Mouse (Mus musculus) brain, embryonic 14.5 days (tissue): ENCODE measurements around the gene Ahdc1. TPM values are rescaled to one million over a fixed set of nuclear protein-coding genes. Genes with fewer than 3 reads are reported as not detected.

ENCODE experiments used
- DNase-seq: peaks from one replicate; pipeline ENCODE4 v3.0.0-alpha.2; 2011; ENCODE audit warnings: low read depth
- CTCF ChIP-seq: fragments of 200-500 bp; IDR thresholded peaks from 2 replicates; pipeline ENCODE4 v1.5.1; 2012; ENCODE audit warnings: inconsistent platforms, mild to moderate bottlenecking, moderate library complexity, borderline replicate concordance; ENCODE audit not compliant: insufficient read depth, insufficient read length; ENCODE audit errors: extremely low read depth
- POLR2A ChIP-seq: fragments of 200-500 bp; IDR thresholded peaks from 2 replicates; pipeline ENCODE4 v1.6.1; 2012; ENCODE audit warnings: mild to moderate bottlenecking, inconsistent platforms, borderline replicate concordance; ENCODE audit not compliant: poor library complexity, insufficient read depth, insufficient read length, severe bottlenecking; ENCODE audit errors: extremely low read depth
- polyA plus RNA-seq: library from polyadenylated mRNA; depleted of rRNA; stranded (reverse); fragments of >200 nt; gene quantifications from 2 replicates; pipeline ENCODE4 v1.2.3, GENCODE M21; 2012

Gene Ahdc1
- polyA plus RNA-seq, 1 experiment, result 43.2 TPM

- peak; percentile 79 for DNase-seq
- no peak for TF ChIP-seq CTCF
- TF ChIP-seq POLR2A, result no peak
Measured at GRCm38 (mm10) chr4:133023636-133024035, 12.6 kb downstream of the Ahdc1 start.

- no peak for TF ChIP-seq CTCF
- peak; percentile 49 for DNase-seq
Measured at GRCm38 (mm10) chr4:133024404-133024803, 13.3 kb downstream of the Ahdc1 start.

GRCm38 (mm10) chr4:133024969-133025685 lies 14.1 kb downstream of the Ahdc1 start:
- DNase-seq, result peak; percentile 68
- TF ChIP-seq POLR2A, result no peak
- no peak for TF ChIP-seq CTCF

- no peak for DNase-seq
- TF ChIP-seq CTCF, result no peak
- TF ChIP-seq POLR2A, result no peak
Measured at GRCm38 (mm10) chr4:133026272-133026671, 15.2 kb downstream of the Ahdc1 start.

- DNase-seq, result no peak
- TF ChIP-seq POLR2A (no peak), CTCF (0 out of 2 replicates have a peak, but pooled peaks have one; percentile 9)
Measured at GRCm38 (mm10) chr4:133026826-133027375, 15.8 kb downstream of the Ahdc1 start.

GRCm38 (mm10) chr4:133027721-133028120 lies 16.7 kb downstream of the Ahdc1 start:
- no peak for DNase-seq
- TF ChIP-seq POLR2A, result no peak

GRCm38 (mm10) chr4:133028193-133028592 lies 17.1 kb downstream of the Ahdc1 start:
- TF ChIP-seq CTCF, result no peak
- no peak for TF ChIP-seq POLR2A
- DNase-seq, result no peak

GRCm38 (mm10) chr4:133028875-133029274 lies 17.8 kb downstream of the Ahdc1 start:
- DNase-seq, result no peak
- TF ChIP-seq POLR2A (no peak), CTCF (no peak)

- TF ChIP-seq CTCF (no peak), POLR2A (no peak)
- DNase-seq, result no peak
Measured at GRCm38 (mm10) chr4:133032410-133033095, 21.5 kb downstream of the Ahdc1 start.

GRCm38 (mm10) chr4:133034478-133034877 lies 23.4 kb downstream of the Ahdc1 start:
- DNase-seq, result no peak
- TF ChIP-seq CTCF (no peak), POLR2A (no peak)

GRCm38 (mm10) chr4:133035446-133035845 lies 24.4 kb downstream of the Ahdc1 start:
- no peak for DNase-seq
- TF ChIP-seq CTCF (no peak), POLR2A (no peak)

- no peak for DNase-seq
Measured at GRCm38 (mm10) chr4:133035946-133036345, 24.9 kb downstream of the Ahdc1 start.

More at GRCm38 (mm10) chr4:133035946-133036345, 24.9 kb downstream of the Ahdc1 start:
- no peak for TF ChIP-seq CTCF
- no peak for TF ChIP-seq POLR2A
